Mouse (Mus musculus) erythroid progenitor cell, adult 5-6 weeks (primary cell): ENCODE measurements around the gene Utrn. TPM values are rescaled to one million over a fixed set of nuclear protein-coding genes. Genes with fewer than 3 reads are reported as not detected.

ENCODE experiments used
- ATAC-seq: replicated peaks from 2 replicates; pipeline ENCODE4 v1.8.0; 2016; ENCODE audit warnings: moderate number of reproducible peaks, mild to moderate bottlenecking, moderate TSS enrichment, inconsistent platforms; ENCODE audit not compliant: poor library complexity, low FRiP score, severe bottlenecking
- total RNA-seq, 2 experiments: library from RNA; stranded (forward) in 1 of 2; stranded (reverse) in 1 of 2; fragments of 150-400 nt in 1 of 2; fragments of 186-747, 209-891 nt in 1 of 2; gene quantifications; 2 replicates each; pipeline versions ENCODE4 v1.2.3 to v1.2.4; 2015 to 2017; ENCODE audit warnings: low replicate concordance in 2 of 2

Gene Utrn
- total RNA-seq (2015; ENCODE audit: low replicate concordance), result 8.3 and 23.5 TPM in 2 replicates
- 6.3 and 11.8 TPM in 2 replicates for total RNA-seq (2017; ENCODE audit: low replicate concordance)

GRCm38 (mm10) chr10:12869029-12869671, at the start of gene Utrn:
Utrn (minus strand) TSS chr10:12869365.
- no peak for ATAC-seq

- no peak for ATAC-seq
These were observed 48.5 kb upstream of the Utrn start for GRCm38 (mm10) chr10:12917626-12918025.

- no peak for ATAC-seq
These were observed 47.2 kb upstream of the Utrn start for GRCm38 (mm10) chr10:12916376-12916775.

- no peak for ATAC-seq
These were observed 46.7 kb upstream of the Utrn start for GRCm38 (mm10) chr10:12915826-12916225.

- ATAC-seq, result no peak
These were observed 45.0 kb upstream of the Utrn start for GRCm38 (mm10) chr10:12914203-12914602.

GRCm38 (mm10) chr10:12911981-12912530, 42.9 kb upstream of the Utrn start:
- ATAC-seq, result no peak

- ATAC-seq, result no peak
These were observed 42.3 kb upstream of the Utrn start for GRCm38 (mm10) chr10:12911451-12911850.

GRCm38 (mm10) chr10:12909891-12910290, 40.7 kb upstream of the Utrn start:
- ATAC-seq, result no peak

- no peak for ATAC-seq
These were observed 40.0 kb upstream of the Utrn start for GRCm38 (mm10) chr10:12909179-12909578.

GRCm38 (mm10) chr10:12904140-12904528, 35.0 kb upstream of the Utrn start:
- ATAC-seq, result no peak

GRCm38 (mm10) chr10:12903440-12904139, 34.4 kb upstream of the Utrn start:
- ATAC-seq, result no peak

GRCm38 (mm10) chr10:12899901-12900300, 30.7 kb upstream of the Utrn start:
- no peak for ATAC-seq

- ATAC-seq, result no peak
These were observed 24.2 kb upstream of the Utrn start for GRCm38 (mm10) chr10:12893339-12893738.

- no peak for ATAC-seq
These were observed 19.2 kb upstream of the Utrn start for GRCm38 (mm10) chr10:12888373-12888772.

- no peak for ATAC-seq
These were observed 18.6 kb upstream of the Utrn start for GRCm38 (mm10) chr10:12887792-12888191.

- ATAC-seq, result no peak
These were observed 15.3 kb upstream of the Utrn start for GRCm38 (mm10) chr10:12884308-12884948.

- no peak for ATAC-seq
These were observed 12.7 kb upstream of the Utrn start for GRCm38 (mm10) chr10:12881911-12882310.

- ATAC-seq, result no peak
These were observed 10.1 kb upstream of the Utrn start for GRCm38 (mm10) chr10:12879313-12879695.

- no peak for ATAC-seq
These were observed 9.6 kb upstream of the Utrn start for GRCm38 (mm10) chr10:12878661-12879312.

- no peak for ATAC-seq
These were observed 7.3 kb upstream of the Utrn start for GRCm38 (mm10) chr10:12876426-12876825.
